Mouse (Mus musculus): ENCODE measurements around the gene Myl4. TPM values are rescaled to one million over a fixed set of nuclear protein-coding genes. Genes with fewer than 3 reads are reported as not detected.

The Myl4 gene
- polyA plus RNA-seq, 1 experiment from 2014 or later: 4.6 TPM

GRCm38 (mm10) chr11:104622040-104622962, 71.8 kb downstream of the Myl4 start:
- H3K4me2 ChIP-seq: peak overlapping the region; percentile 27
- H3K36me3 ChIP-seq: no peaks in the 10 kb centered on the region
- no peaks in the 10 kb centered on the region for H3K9me3 ChIP-seq (replicated peaks)
- peak; percentile 19 for DNase-seq
- H3K4me3 ChIP-seq (replicated peaks): no peak overlapping the region
- peaks cover 88% of the 10 kb centered on the region for H3K4me1 ChIP-seq (replicated peaks)
- H3K27me3 ChIP-seq: peaks cover 12% of the 10 kb centered on the region; the same call in 1 of the 2 replicates
- H3K27ac ChIP-seq: no peak overlapping the region
- whole genome bisulfite sequencing (ENCODE audit: insufficient replicate concordance): 19% methylated on average over 12 of the region's 12 CpGs
- H3K9ac ChIP-seq: no peak overlapping the region
- peak; percentile 77 for ATAC-seq (ENCODE audit: low read depth)

GRCm38 (mm10) chr11:104624791-104625391, 74.4 kb downstream of the Myl4 start:
- Histone ChIP-seq H3K9me3 (replicated peaks) (no peaks in the 10 kb centered on the region), H3K4me2 (no peak overlapping the region), H3K36me3 (no peaks in the 10 kb centered on the region), H3K27ac (peak overlapping the region; percentile 51), H3K9ac (0 out of 2 replicates have a peak overlapping the region, but pooled peaks have one; percentile 5), H3K4me3 (replicated peaks) (no peak overlapping the region), H3K27me3 (0 out of 2 replicates have a peak, but pooled peaks cover 2% of the 10 kb centered on the region), H3K4me1 (replicated peaks) (peaks cover 78% of the 10 kb centered on the region)
- ATAC-seq (ENCODE audit: low read depth) (no peak), DNase-seq (no peak)
- 51% methylated on average over 6 of the region's 6 CpGs for WGBS (ENCODE audit: insufficient replicate concordance)

GRCm38 (mm10) chr11:104625453-104626402, 75.3 kb downstream of the Myl4 start:
- Histone ChIP-seq H3K4me3 (replicated peaks) (no peak overlapping the region), H3K27ac (peak overlapping the region; percentile 51; the same call in 1 of the 2 replicates), H3K9me3 (replicated peaks) (no peaks in the 10 kb centered on the region), H3K36me3 (no peaks in the 10 kb centered on the region), H3K27me3 (no peaks in the 10 kb centered on the region), H3K4me2 (peak overlapping the region; percentile 36), H3K4me1 (replicated peaks) (peaks cover 74% of the 10 kb centered on the region), H3K9ac (0 out of 2 replicates have a peak overlapping the region, but pooled peaks have one; percentile 37)
- peak; percentile 32 for DNase-seq
- peak; percentile 85 for ATAC-seq (ENCODE audit: low read depth)
- WGBS (ENCODE audit: insufficient replicate concordance): 52% methylated on average over 12 of the region's 12 CpGs

GRCm38 (mm10) chr11:104626635-104627034, 76.2 kb downstream of the Myl4 start:
- peaks cover 67% of the 10 kb centered on the region for H3K4me1 ChIP-seq (replicated peaks)
- DNase-seq: no peak
- H3K4me2 ChIP-seq: 0 out of 2 replicates have a peak overlapping the region, but pooled peaks have one; percentile 36
- H3K9ac ChIP-seq: no peak overlapping the region
- no peaks in the 10 kb centered on the region for H3K36me3 ChIP-seq
- H3K9me3 ChIP-seq (replicated peaks): no peaks in the 10 kb centered on the region
- H3K27me3 ChIP-seq: no peaks in the 10 kb centered on the region
- H3K27ac ChIP-seq: 0 out of 2 replicates have a peak overlapping the region, but pooled peaks have one; percentile 51
- no peak for ATAC-seq (ENCODE audit: low read depth)
- no peak overlapping the region for H3K4me3 ChIP-seq (replicated peaks)

- no peak overlapping the region for H3K27ac ChIP-seq
- no peak for ATAC-seq (ENCODE audit: low read depth)
Measured at GRCm38 (mm10) chr11:104627616-104628301, 77.3 kb downstream of the Myl4 start.

GRCm38 (mm10) chr11:104628566-104628965, 78.1 kb downstream of the Myl4 start:
- no peak for ATAC-seq (ENCODE audit: low read depth)

More at GRCm38 (mm10) chr11:104627616-104628301, 77.3 kb downstream of the Myl4 start:
- Histone ChIP-seq H3K4me1 (replicated peaks) (peaks cover 56% of the 10 kb centered on the region), H3K27me3 (no peaks in the 10 kb centered on the region), H3K9ac (no peak overlapping the region), H3K36me3 (no peaks in the 10 kb centered on the region), H3K4me3 (replicated peaks) (no peak overlapping the region), H3K9me3 (replicated peaks) (no peaks in the 10 kb centered on the region), H3K4me2 (no peak overlapping the region)
- WGBS (ENCODE audit: insufficient replicate concordance): 63% methylated on average over 11 of the region's 11 CpGs
- DNase-seq: no peak

GRCm38 (mm10) chr11:104630185-104630835, 79.8 kb downstream of the Myl4 start:
- WGBS (ENCODE audit: insufficient replicate concordance): 30% methylated on average over 7 of the region's 7 CpGs
- H3K27ac ChIP-seq: no peak overlapping the region
- H3K9me3 ChIP-seq (replicated peaks): no peaks in the 10 kb centered on the region
- H3K4me1 ChIP-seq (replicated peaks): peaks cover 33% of the 10 kb centered on the region
- no peak overlapping the region for H3K4me3 ChIP-seq (replicated peaks)
- H3K27me3 ChIP-seq: no peaks in the 10 kb centered on the region
- ATAC-seq (ENCODE audit: low read depth) (no peak), DNase-seq (no peak)
- H3K36me3 ChIP-seq: no peaks in the 10 kb centered on the region
- no peak overlapping the region for H3K4me2 ChIP-seq
- no peak overlapping the region for H3K9ac ChIP-seq

More at GRCm38 (mm10) chr11:104628566-104628965, 78.1 kb downstream of the Myl4 start:
- Histone ChIP-seq H3K4me2 (no peak overlapping the region), H3K9me3 (replicated peaks) (no peaks in the 10 kb centered on the region), H3K36me3 (no peaks in the 10 kb centered on the region), H3K4me3 (replicated peaks) (no peak overlapping the region), H3K4me1 (replicated peaks) (peaks cover 48% of the 10 kb centered on the region), H3K9ac (no peak overlapping the region), H3K27ac (no peak overlapping the region), H3K27me3 (no peaks in the 10 kb centered on the region)
- WGBS (ENCODE audit: insufficient replicate concordance): 45% methylated on average over 5 of the region's 5 CpGs
- no peak for DNase-seq

- Histone ChIP-seq H3K4me2 (no peak overlapping the region), H3K9ac (no peak overlapping the region), H3K9me3 (replicated peaks) (no peaks in the 10 kb centered on the region), H3K4me3 (replicated peaks) (no peak overlapping the region), H3K27me3 (no peaks in the 10 kb centered on the region), H3K36me3 (no peaks in the 10 kb centered on the region), H3K27ac (no peak overlapping the region), H3K4me1 (replicated peaks) (peaks cover 23% of the 10 kb centered on the region)
- WGBS (ENCODE audit: insufficient replicate concordance): 57% methylated on average over 1 of the region's 1 CpGs
- DNase-seq (no peak), ATAC-seq (ENCODE audit: low read depth) (no peak)
Measured at GRCm38 (mm10) chr11:104631306-104631705, 80.8 kb downstream of the Myl4 start.

- ATAC-seq (ENCODE audit: low read depth) (no peak), DNase-seq (no peak)
- H3K9ac ChIP-seq: no peak overlapping the region
- H3K36me3 ChIP-seq: no peaks in the 10 kb centered on the region
- no peaks in the 10 kb centered on the region for H3K27me3 ChIP-seq
- 68% methylated on average over 14 of the region's 14 CpGs for WGBS (ENCODE audit: insufficient replicate concordance)
- no peaks in the 10 kb centered on the region for H3K9me3 ChIP-seq (replicated peaks)
- no peak overlapping the region for H3K27ac ChIP-seq
- H3K4me3 ChIP-seq (replicated peaks): no peak overlapping the region
- H3K4me1 ChIP-seq (replicated peaks): no peaks in the 10 kb centered on the region
- H3K4me2 ChIP-seq: no peak overlapping the region
Measured at GRCm38 (mm10) chr11:104637010-104637409, 86.5 kb downstream of the Myl4 start.

- no peak overlapping the region for H3K4me3 ChIP-seq (replicated peaks)
- ATAC-seq (ENCODE audit: low read depth) (no peak), DNase-seq (no peak)
- H3K9ac ChIP-seq: no peak overlapping the region
- no peaks in the 10 kb centered on the region for H3K9me3 ChIP-seq (replicated peaks)
- H3K27ac ChIP-seq: no peak overlapping the region
- H3K36me3 ChIP-seq: no peaks in the 10 kb centered on the region
- H3K4me1 ChIP-seq (replicated peaks): no peaks in the 10 kb centered on the region
- H3K4me2 ChIP-seq: no peak overlapping the region
- no peaks in the 10 kb centered on the region for H3K27me3 ChIP-seq
- 75% methylated on average over 5 of the region's 5 CpGs for WGBS (ENCODE audit: insufficient replicate concordance)
Measured at GRCm38 (mm10) chr11:104638006-104638405, 87.5 kb downstream of the Myl4 start.
